Mouse (Mus musculus): Measurements from ENCODE around the gene Ing3. TPM values are rescaled to one million over a fixed set of nuclear protein-coding genes. Genes with fewer than 3 reads are reported as not detected.

Gene Ing3
- total RNA-seq, 2 experiments from 2014 or later, result 15.5 to 17.4 TPM

DNA sequence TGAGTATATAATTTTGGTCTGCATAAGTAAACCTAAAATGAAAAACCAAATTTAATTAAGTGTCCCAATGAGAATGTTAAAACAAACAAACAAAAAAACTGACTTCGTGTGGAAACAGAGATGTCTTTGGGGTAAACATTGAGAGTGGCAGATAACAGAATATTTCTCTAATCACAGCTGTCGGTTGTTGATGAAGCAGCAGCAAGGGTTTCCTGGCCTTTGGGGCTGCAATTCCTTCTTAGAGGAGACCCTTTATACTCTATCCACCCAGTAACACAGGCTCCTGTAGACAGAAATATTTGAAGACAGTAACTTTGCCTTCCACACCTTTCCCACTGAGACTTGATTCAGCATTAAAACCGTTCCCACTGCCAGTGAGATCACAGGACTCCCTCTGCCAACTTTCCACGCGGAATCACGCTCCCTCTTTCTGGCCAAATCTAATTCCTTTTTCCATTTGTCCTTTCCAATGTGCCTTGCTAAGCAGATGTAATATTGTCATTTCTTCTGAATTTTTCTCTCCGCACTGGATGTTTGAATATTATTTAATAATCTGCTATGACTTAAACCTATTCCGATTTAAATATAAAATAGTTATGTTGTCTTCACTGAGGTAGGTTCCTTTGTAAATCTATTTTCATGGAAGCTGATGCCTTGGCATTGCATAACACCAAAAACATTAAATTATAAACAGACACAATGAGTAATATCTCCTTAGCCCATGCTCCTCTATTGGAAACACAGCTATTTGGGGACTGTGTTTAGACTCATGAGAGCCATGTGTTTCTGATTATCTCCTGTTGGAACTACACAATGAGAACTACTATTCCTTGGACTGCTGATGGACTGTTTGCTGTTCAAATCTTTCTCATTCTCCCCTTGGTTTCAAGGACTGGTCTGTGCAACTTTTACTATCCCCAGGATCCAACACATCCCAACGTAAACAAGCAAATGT lies 41.1 kb downstream of the Ing3 start:
- no peak for DNase-seq
- intact Hi-C loops (cut with DNase I), result no loop called here

DNA sequence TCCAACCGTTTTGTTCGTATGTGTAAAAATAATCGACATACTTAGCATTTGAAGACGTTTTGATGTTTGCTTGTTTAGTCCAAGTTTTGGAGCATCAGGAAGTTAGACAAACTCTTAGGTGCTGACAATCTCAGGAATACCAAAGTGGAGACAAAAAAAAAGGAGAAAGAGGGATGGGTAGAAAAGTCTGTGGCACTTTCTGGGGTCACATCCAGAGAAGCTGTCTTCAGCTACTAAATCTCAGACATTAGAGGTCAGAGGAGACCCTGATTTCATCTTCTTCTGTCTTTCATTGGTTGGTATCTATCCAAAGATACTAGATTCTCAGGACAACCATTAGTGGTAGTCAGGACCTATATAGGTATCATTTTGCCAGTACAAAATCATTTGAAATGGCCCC lies 41.8 kb downstream of the Ing3 start:
- no peak for DNase-seq
- intact Hi-C loops (cut with DNase I), result no loop called here

DNA sequence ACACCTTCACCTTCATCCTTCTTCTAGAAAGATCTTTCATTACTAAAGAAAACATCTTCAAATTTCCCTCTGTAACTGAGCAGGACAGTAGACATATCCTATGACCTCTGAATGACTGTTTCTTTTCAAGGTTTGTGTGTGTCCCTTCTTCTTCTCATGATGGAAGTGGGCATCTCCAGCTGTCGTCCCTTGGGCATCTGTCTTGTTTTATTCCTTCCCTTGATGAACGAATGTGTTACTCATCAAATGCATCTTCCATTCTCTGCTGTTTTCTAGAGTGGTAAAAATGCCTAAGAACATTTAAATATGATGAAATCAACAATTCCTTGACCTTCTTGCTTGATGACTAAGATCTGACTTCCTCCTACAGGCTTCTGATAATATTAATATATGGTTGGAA lies 43.7 kb downstream of the Ing3 start:
- intact Hi-C loops (cut with DNase I), result no loop called here
- DNase-seq, result no peak

DNA sequence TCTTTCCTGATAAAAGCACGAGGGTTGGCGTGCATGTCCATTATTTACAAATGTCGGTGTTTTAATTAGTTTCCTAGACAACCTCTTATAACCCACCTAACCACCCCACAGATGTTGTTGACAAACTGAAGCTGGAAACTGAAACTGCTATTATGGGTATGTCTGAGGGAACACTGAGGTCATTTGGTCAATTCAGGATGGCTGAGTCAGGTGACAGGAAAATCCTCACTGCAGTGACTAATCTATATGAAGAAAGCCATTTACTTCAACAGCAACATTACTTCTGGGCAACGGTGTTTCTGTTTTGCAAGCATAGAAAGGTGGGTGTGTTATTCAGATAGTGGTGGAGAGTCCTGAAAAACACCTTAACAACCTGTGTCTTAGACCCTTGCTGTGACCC lies 48.8 kb downstream of the Ing3 start:
- intact Hi-C loops (cut with DNase I), result no loop called here
- DNase-seq, result no peak

DNA sequence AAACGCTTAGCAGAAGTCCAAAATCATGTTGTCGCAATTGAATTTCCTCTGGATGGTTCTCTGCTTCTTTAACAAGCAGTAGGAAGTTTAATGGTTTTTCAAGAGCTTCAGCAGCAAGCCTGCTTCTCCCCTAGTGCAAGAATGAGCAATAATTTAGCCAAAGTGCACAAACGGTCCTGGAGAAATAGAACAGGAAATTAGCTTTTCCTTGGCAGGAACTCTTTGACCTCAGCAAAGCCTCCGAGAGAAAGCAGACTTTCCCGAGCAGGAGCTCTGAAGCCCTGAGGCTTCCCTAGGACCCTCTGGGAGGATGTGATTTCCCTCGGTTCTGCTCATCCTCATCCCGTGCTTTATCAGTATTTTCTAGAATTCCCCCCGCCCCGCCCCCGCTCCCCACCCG lies 49.7 kb downstream of the Ing3 start:
- intact Hi-C loops (cut with DNase I), result no loop called here
- no peak for DNase-seq

DNA sequence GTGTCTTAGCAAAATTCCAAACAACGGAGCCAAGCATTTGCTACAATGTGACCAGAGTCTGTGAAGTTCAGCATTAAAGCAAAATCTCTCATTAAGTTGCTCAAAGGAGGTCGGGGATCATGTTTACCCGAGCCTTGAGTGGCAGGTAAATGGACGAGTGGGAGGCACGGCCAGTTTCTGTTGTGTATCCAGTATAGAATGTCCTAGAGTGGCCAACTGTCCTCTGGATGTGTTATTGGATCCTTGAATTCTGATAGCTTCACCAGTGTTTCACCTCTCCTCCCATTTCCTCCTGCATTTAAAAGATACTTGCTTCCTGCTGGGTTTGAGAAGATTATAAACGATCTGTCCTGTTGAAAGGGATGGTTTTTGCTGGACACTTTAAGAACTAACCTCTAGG lies 50.7 kb downstream of the Ing3 start:
- intact Hi-C loops (cut with DNase I), result loop anchor here (5.0 kb wide), 1 partner anchor 47 kb away; no protein-coding TSS in a partner anchor
- DNase-seq, result no peak

DNA sequence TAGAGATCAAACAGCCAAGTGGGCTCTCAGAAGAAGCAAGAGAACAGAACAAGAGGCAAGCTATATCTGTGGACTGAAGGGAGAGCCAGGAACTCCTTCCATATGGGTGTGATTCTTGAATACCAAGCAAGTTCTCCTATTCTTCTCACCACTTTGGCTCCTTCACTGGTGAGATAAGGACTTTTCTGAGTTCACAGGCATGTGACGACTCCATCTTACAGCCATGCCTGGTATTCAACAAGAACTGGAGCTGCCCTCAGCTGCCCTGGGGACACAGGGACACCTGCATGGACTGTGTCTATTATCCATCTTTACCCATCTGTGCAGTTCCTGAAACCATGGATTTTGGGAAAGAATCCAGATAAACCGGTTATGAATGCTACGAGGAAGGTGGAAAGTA lies 51.5 kb downstream of the Ing3 start:
- intact Hi-C loops (cut with DNase I), result loop anchor here (5.0 kb wide), 1 partner anchor 46 kb away; no protein-coding TSS in a partner anchor
- no peak for DNase-seq

DNA sequence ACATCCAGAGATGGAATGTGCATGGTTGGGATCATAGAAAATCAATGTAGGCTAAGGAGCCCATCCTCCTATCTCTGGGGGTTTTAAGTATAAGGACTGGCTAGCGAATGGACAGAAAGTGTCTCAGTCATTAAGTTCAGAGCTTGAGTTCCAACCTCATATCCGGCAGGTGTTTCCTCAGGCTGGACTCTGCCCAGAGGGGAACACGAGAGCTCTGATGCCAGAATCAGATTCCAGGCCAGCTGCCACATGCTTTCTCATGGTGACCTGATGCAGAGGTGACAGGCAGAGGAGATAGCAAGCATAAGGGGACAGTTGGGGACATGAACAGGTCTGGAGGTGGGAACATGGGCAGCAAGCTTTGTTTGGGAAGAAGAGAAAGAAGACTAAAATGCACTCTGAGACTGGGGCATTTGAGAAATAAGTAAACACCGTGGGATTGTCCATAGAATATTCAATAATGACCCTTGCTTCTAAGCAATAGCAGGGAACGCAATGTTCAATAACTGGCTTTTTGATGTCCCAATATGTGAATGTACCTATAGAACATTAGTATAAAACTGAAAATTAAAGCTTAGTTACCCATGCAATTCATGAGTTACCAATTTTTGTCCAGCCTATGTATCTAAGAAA lies 52.0 kb downstream of the Ing3 start:
- peak; percentile 66 to 82 for DNase-seq

DNA sequence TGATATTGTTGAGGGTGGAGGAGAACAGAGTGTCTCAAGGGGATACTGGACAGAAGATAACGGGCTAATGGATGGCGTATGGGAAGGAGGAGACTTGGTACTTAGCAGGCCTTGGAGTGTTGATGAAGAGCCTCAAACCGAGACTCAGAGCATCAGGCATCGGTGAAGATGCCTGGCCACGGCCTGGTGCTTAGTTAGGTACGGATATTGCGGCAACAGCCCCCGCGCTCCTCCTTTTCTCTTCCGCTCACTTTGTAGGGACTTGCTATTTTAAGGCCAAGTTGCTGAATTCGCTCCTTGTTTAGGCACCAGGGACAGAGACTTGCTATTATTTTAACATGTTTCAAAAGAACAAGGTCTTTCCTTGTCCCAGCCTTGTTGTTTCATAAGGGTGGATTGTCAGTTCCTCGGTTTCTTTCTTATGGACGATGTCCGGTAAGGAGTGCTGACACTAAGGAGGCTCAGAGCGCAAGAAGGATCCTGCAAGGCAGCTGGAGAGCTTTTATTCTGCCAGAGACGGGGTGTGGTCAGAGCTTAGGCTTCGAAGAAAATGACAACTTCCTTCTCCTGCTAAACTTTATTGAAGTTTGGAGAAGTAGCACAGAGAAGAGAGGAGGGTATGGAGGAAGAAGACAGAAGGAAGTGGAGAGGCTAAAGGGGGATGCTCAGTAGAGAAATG lies 53.3 kb downstream of the Ing3 start:
- peak; percentile 43 to 64 for DNase-seq
- intact Hi-C loops (cut with DNase I), result loop anchor here (5.0 kb wide), 1 partner anchor 45 kb away; no protein-coding TSS in a partner anchor

More for the DNA sequence above, 52.0 kb downstream of the Ing3 start:
- intact Hi-C loops (cut with DNase I), result loop anchor here (5.0 kb wide), 1 partner anchor 46 kb away; no protein-coding TSS in a partner anchor

DNA sequence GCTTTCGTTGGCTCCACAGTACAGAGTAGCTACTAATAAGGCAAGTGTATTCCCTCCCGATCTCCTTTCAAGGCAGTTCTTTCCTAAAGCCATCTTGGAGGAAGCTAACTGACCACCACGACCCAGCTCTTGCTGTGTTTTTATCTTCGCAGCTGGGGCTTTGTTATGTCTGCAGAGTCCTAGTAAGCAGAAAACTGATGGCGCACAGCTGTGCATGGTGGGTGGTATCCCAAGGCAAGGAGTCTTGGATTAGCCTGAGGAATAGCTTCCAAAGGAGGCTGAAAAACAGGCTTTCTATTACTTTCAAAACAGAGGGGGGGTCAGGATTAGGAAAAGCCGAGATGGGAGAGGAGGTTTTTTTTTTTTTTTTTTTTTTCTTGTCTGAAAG lies 53.8 kb downstream of the Ing3 start:
- DNase-seq, result peak; percentile 53 to 71
- intact Hi-C loops (cut with DNase I), result loop anchor here (5.0 kb wide), 1 partner anchor 44 kb away; no protein-coding TSS in a partner anchor

DNA sequence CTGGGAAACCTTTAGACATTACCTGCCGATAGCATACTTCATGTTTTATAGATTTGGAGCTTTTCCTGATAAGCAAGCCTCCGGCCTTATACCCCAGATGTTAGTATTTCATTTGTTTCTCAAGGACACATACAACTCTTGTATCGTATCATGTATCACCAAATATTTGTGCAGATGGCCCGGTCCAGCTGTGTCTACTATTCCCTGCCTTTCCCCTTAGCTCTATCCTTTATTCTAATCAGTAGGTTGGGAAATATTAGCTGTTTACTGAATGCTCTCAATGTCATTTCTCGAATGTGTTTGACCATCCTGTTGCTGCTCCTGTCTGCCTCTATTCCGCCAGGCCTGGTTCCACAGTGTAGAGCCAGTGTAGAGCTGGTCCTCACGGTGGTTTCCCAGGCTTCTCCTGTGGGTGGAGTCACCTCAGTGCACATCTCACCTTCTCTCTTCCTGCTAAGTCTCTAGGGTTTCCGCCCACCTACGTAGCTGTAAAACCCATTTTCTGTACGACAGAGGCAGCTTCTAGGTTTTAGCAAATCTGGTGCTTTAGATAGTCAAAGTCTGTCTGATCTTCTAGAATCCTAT lies 54.7 kb downstream of the Ing3 start:
- DNase-seq, result no peak
- intact Hi-C loops (cut with DNase I), result loop anchor here (5.0 kb wide), 1 partner anchor 43 kb away; no protein-coding TSS in a partner anchor

DNA sequence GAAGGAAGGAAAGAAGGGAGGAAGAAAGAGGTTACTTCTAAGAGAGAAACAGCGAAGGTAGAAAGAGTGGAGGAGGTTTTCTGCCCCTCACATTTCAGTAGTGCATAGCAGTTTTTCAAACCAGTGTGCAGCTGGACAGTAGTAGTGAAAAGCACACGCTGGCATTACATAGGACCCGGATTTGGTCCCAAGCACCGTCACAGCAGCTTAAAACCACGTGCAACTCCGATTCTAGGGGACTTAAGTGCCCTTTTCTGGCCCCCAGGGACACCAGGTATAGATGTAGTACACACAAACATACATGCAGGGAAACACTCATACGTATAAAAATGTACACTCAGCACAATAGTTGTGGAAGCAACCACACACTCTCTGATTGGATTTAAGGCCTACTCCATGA lies 59.0 kb downstream of the Ing3 start:
- no peak for DNase-seq
- intact Hi-C loops (cut with DNase I), result no loop called here

DNA sequence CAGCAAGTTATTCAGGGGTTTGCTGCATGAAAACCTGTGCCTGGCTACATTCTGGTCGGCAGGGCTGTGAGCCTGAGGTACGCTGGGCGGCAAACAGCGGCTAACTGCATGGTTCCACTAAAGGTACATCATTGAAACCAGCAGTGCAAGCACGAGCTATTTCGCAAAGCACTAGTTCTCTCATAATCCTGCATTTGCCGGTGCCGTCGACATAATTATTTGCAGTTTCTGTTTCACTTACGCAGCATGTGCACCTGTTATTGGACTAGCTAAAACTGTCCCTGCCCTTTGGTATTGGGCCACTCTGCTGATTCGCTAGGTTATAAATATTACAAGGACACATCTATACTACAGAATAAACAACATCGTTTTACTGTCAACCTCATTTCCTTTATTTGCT lies 60.9 kb downstream of the Ing3 start:
- no peak for DNase-seq
- intact Hi-C loops (cut with DNase I), result no loop called here

DNA sequence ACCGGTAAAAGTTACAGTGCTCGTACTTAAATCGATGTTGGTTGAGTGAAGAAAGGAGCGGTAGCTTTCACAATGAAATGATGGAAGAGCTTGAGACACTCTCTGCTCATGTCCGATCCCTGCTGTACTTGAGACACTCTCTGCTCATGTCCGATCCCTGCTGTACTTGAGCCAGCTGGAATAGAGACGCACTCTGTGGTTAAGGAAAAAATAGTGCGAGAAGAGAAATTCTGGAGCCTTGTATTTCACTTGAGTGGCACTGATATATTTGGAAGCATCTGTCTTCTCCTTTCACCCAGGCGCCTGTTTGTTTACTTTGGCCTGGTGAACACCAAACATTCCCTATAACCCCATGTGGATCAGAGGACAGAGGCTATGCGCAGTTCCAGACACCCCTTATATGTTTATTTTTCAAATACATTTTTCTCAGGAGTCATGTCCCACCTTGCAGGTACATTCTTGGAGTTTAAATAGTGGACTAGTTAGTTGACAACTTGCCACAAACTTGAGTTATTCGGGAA lies 61.5 kb downstream of the Ing3 start:
- intact Hi-C loops (cut with DNase I), result no loop called here
- no peak for DNase-seq

DNA sequence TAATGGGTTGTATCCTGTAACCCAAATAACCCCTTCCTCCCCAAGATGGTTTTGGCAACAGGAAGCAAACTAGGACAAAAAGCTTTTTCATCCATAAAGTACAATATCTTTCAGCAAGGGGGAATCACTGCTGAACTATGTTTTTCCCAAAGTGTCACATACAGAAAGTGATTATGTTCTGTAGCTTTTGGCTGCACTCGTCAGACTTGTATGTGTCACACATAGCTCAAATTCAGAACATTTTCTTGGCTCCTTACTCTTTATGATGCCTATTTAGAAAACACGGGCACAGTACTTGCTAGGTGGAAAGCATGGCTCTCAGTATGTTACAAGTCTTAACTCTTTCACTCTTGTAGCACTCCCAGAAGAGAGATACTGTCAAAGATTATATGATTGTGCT lies 62.2 kb downstream of the Ing3 start:
- intact Hi-C loops (cut with DNase I), result no loop called here
- no peak for DNase-seq

DNA sequence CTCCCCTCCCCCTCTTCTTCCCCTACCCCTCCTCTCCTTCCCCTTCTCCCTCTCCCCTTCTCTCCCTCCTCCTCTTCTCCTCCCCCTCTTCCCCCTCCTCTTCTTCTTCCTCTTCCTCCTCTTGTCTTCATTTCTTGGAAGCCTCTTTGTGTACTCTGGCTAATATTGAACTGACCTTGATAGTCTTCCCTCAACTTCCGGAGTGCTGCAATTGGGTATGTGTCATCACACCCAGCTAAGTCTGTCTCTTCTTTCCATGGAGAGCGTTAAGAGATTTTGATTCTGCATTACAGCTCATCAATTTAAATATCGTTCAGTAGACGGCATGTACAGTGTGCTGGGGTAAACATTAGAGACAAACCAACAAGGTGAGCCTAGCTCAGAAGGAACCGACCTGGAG lies 62.7 kb downstream of the Ing3 start:
- intact Hi-C loops (cut with DNase I), result no loop called here
- no peak for DNase-seq

DNA sequence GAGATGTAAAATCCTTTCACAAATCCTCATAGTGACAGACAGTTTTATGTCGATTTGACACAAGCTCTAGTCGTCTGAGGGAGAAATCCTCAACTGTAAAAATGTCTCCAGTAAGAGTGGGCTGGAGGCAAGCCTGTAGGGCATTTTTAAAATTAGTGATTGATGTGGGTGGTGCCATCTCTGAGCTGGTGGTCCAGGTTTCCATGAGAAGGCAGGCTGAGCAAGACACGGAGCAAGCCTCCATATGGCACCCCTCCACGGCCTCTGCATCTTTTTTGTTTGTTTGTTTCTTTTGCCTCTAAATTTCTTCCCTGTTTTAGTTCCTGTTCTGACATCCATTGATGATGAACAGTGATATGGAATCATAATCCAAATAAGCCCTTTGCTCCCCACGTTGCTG lies 63.1 kb downstream of the Ing3 start:
- intact Hi-C loops (cut with DNase I), result no loop called here

DNA sequence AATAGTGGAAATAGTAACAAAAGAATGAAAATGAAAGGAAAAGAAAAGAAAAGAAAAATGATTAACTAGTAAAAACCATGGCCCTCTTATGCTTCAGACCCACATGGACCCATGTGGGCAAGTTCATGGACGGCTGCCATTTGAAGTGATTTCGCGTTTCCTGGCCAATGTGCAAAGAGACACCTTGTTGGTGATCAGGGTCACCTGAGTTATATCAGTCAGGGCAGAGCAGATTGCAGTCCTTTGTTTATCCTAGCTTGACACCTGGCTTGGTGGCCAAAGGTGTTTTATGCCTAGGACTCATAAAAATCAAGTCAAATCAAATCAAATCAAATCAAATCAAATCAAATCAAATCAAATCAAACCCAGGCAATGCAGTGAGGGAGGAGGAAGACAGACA lies 64.0 kb downstream of the Ing3 start:
- DNase-seq, result no peak
- intact Hi-C loops (cut with DNase I), result no loop called here

More for the DNA sequence above, 63.1 kb downstream of the Ing3 start:
- DNase-seq, result no peak

DNA sequence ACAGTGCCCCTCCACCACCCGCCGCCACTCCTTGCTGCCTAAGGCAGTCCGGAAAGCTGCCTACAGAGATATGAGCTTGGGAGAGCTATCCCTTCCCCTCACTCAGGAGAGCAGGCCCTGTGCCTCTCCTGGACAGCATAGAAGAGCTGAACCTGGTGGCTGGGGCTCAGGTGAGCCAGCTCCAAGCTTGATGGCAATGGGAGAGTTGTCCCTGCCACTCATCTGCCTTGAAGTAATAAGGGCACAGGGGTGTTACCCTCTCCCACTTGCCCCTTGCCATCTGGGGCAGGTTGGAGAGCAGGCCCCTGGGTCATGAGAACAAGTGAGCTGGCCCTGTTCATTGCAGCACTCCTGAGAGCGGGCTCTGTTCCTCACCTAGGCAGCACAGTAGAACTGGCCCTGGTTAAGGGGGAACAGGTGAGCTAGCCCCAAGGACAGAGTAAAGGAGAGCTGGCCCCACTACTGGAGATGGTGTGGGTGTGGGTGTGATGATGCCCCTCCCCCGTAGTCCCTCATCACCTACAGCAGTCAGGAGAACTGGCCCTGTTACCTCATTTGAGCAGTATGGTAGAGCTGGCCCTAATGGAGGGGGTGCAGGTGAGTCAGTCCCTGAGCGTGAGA lies 65.0 kb downstream of the Ing3 start:
- intact Hi-C loops (cut with DNase I), result no loop called here
- DNase-seq, result no peak

DNA sequence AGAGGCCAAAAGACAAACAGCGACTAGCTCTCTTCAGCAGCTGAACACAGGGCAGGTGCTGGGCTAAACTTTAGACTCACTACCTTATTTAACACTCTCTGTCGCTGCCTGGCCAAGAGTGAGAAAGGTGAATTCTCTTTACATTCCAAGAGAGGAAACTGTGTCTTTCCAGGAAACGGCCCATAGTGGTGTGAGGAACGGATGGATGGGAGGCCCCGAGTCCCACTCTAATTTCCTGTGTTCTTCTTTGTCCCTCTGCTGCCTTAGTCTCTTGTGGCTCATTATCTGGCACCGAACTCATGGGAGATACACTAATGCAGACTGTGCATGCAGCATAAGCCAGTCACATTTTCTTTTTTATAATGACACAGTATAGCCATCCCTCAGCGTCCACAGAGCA lies 68.3 kb downstream of the Ing3 start:
- intact Hi-C loops (cut with DNase I), result no loop called here
- DNase-seq, result no peak

Data from heart, postnatal 14 days (tissue).